Mouse (Mus musculus) cortical plate, adult 2 months (tissue): ENCODE results near the gene Adamtsl1.

Experiments
- CTCF ChIP-seq: fragments of 200-500 bp; IDR thresholded peaks from 2 replicates; pipeline ENCODE4 v1.5.1; 2011; ENCODE audit warnings: mild to moderate bottlenecking, control low read depth, low read length; ENCODE audit not compliant: insufficient read depth; ENCODE audit errors: extremely low read depth
- POLR2A ChIP-seq: fragments of 200-500 bp; IDR thresholded peaks from 2 replicates; pipeline ENCODE4 v1.6.1; 2011; ENCODE audit warnings: mild to moderate bottlenecking, low read length, control low read depth; ENCODE audit not compliant: insufficient read depth; ENCODE audit errors: extremely low read depth

DNA sequence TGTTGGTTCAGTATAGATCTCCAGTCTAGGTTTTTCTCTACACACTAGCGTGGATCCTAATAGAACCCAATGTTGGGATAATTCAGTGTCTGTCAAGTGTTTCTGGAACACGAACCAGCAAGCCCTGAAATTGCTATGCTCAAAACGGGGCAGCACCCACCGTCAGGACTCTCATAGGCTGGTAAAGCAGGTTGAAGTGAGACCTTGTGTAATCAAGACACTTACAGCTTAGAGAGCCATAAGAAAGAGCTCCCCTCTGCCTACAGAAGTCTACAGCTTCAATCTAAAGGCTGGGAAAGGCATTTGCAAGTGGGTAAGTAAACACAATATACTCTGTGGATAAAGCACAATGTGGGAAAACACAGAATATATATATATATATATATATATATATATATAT lies 367.3 kb downstream of the Adamtsl1 start:
- TF ChIP-seq POLR2A = no peak
- no peak for TF ChIP-seq CTCF
